Mouse (Mus musculus): ENCODE data around the gene Fuk.
"Not testable (repeated sequence)": the region's sequence is repeated elsewhere in the genome, so short reads cannot be mapped to it uniquely, and the experiment has no call there.

Fuk gene

DNA sequence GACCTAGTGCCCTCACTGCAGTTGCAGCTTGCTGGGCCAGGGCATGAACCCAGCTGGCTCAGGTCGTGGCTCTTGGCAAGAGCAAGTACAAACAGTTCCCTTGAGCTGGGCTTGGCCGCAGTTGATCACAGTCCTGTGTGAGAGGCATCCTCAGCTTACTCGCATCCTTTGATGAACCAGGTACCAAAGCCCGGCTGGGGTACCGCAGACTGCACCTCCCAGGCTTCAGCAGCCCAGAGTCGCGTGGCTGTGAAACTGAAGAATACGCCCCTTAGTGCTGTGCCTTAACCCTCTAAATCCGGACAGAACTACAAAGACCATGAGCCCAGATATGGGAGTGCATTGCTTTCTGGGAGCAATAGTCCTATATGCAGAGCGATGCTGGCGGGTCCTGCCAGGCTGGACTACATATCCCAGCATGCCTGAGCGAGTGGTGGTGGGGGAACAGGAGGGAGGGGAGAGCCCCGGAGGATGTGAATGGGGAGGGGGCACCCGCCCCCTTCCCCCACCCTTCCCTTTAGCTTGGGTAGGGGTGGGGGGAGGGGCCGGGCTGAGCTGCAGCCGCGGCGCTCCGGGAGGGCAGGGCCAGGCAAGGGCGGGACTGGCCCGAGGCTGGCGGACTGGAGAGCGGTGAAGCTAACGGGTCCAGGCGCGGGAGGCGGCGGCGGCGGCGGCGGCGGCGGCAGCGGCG is 17.2 kb upstream of the Fuk start, which contains the start of gene St3gal2:
Gene St3gal2, plus strand, starts transcription at position 582 of the 691 bp plus-strand sequence.
- DNase-seq (ENCODE audit: low read depth in 1 of 2, low spot score in 2 of 2), result peak in 1 of 2 experiments; percentile 35

DNA sequence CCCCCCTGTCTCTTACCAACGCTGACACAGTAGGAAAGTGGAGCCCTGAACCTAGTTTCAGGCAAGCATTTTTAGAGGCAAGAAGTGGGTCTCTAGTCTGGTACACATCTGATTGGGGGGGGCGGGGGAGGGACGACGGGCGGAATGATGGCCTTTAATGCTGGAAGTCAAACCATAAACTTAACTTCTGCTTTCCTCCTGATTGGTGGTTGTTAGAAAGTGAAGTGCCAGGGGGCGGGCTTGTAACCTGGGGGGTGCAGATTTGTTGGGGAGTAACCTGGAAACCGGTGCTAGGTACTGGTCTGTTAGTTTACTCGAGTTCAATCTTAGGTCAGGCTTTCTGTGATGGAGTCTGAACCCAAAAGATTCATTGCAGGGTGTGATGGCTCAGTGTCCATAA is 16.2 kb upstream of the Fuk start:
- DNase-seq (ENCODE audit: low read depth in 1 of 2, low spot score in 2 of 2), result no peak

- DNase-seq (ENCODE audit: low read depth in 1 of 2, low spot score in 2 of 2), result no peak
Measured at GRCm38 (mm10) chr8:110918027-110918426, 15.7 kb upstream of the Fuk start.

DNA sequence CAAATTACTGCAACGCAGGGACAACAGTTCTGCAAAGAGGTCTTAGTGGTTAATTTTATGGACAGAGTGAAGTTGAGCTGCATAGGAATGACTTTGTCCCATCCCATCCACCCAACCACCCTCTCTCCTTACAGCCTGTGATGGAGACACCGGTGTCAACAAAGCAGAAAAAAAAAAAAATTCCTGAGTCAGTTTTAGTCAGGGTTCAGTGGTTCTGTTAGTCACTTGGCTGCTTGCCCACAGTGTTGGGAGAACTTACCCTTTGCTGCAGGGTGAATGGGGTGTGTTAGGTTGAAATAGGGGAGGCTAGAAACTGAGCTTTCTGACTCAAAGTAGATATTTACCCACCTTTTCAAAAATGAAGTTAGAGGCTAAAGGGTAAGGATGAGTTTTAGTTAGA is 15.1 kb upstream of the Fuk start:
- no peak for DNase-seq (ENCODE audit: low read depth in 1 of 2, low spot score in 2 of 2)

DNA sequence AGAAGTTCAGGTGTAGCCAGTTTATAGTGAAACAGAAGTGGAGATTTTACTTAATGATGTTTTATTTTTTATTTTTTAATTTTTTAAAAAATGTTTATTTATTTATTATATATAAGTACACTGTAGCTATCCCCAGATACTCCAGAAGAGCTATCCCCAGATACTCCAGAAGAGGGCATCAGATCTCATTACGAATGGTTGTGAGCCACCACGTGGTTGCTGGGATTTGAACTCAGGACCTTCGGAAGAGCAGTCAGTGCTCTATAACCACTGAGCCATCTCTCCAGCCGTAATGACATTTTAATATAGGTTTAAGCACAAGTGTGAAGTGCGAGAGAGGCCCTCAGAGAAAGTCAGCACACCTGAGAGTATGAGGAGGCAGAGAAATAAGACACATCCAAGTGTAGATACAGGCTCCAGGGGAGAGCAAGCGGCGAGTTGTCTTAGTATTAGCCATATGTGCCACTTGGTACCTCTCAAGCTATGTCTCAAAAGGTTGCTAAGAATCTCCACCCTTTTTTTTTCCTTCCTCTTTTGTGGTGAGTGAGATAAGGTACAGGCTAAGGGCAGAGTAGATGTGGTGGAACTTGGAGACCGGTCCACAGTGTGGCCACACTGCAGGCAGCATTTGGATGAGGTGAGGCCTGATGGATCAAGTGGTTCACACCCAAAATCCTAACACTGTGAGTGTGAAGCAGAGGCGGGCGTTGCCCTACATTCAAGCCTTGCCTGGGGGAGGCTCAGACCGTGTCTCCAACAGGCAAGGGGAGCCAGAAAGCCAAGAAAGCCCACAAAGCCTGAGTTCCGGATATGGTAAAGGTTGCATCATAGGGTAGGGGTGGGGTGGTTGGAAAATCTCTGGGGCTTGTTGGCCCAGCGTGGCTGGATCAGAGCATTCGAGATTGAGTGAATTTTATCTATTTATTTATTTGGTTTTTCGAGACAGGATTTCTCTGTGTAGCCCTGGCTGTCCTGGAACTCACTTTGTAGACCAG is 9.6 kb upstream of the Fuk start:
- peak in 1 of 2 experiments; percentile 11 for DNase-seq (ENCODE audit: low read depth in 1 of 2, low spot score in 2 of 2)

GRCm38 (mm10) chr8:110909850-110910249 is 7.6 kb upstream of the Fuk start:
- DNase-seq (ENCODE audit: low read depth in 1 of 2, low spot score in 2 of 2), result not testable (repeated sequence)

DNA sequence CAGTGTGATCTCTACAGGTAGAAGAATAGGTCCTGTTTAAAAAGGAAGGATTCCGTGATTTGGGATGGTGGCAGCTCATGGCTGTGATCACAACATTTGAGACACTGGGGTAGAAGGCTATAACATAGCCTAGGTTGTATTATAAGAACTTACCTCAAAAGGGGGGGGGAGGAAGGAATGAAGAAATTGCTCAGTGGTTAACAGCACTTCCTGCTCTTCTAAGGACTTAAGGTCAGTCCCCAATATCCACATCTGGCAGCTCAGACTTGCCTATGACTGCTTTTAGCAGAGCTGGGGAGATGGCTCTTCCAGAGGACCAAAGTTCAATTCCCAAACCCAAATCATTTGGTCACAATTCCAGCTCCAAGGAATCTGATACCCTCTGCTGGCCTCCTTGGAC is 4.4 kb upstream of the Fuk start:
- DNase-seq (ENCODE audit: low read depth in 1 of 2, low spot score in 2 of 2), result no peak

DNA sequence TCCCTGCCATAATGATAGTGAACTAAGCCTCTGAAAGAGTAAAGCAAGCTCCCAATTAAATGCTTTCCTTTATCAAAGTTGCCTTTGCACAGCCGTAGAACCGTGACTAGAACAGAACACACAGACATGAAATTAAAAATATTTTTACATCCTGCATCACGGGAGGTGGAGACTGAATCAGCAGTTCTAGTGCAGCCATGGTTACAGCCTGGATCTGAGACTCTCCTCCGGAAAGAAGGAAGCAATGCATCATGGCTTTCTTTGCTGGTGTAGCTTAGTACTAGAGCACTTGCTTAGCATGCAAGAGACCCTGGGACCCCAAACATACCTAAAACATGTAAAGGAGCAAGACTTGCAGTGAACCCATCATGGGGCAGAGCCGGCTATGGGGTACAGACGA is 3.1 kb upstream of the Fuk start:
- no peak for DNase-seq (ENCODE audit: low read depth in 1 of 2, low spot score in 2 of 2)

DNA sequence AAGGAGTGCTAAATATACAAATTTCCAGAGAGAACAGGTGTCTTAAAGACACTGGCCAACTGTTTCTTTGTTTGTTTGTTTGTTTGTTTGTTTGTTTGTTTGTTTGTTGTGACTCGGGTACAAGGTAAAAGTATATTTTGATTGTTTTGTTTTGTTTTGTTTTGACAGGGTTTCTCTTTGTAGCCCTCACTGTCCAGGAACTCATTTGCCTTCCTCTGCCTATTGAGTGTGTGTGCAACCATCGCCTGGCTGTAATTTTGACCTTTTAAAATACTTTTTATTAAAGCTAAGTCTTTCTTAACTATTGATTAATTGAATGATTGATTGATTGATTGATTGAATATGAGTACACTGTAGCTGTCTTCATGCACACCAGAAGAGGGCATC is 284 bp upstream of the Fuk start:
- DNase-seq (ENCODE audit: low read depth in 1 of 2, low spot score in 2 of 2), result no peak

DNA sequence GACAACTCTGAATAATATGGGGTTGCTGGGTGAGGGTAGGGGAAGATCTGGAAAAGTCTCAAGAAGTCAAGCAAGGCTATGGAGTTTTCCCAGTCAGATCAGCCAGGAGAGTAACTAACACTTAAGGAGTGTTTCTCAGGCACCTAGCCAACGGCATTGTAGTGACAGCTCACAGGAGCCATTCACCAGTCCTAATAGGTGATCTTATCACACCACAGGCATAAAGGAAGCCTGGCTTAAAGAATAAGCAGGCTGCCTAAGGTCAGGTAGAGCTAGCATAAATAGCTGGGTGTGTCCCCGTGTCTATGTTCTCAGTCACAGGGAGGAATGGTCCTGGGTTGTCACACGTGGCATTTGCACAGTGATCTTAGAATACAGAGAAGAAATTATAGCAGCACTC is 1.2 kb downstream of the Fuk start:
- no peak for DNase-seq (ENCODE audit: low read depth in 1 of 2, low spot score in 2 of 2)

DNA sequence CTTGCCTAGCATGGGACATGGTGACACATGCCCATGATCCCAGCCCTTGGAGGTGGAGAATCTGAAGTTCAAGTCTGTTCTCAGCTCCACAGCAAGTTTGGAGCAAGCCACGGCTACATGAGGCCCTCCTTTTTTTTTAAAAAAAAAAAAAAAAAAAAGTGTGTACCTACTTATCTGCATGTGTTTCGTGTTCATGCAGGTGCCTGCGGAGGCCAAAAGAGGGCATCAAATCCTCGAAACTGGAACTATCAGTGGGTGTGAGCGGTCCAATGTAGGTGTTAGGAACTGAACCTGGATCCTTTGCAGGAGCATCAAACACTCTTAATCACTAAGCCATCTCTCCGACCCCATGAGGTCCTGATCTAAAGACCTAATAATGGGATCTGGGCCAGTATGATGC is 4.8 kb downstream of the Fuk start:
- DNase-seq (ENCODE audit: low read depth in 1 of 2, low spot score in 2 of 2), result no peak

DNA sequence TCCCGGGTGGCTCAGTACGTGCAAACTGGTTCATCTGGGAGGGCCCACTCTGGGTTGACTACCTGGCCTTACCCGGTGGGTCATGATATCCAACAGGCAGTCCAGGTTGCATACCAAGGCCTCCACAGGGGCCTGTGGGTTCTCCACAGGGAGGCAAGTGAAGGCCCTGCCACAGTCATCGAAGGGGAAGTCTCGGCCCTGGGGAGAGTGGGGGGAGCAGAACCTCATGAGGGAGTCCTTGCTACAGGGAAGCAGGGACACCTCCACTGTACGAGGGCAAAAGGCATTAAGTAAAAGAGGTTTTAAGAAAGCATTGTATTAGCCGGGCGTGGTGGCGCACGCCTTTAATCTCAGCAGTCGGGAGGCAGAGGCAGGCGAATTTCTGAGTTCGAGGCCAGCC is 6.5 kb downstream of the Fuk start:
- DNase-seq (ENCODE audit: low read depth in 1 of 2, low spot score in 2 of 2), result no peak

DNA sequence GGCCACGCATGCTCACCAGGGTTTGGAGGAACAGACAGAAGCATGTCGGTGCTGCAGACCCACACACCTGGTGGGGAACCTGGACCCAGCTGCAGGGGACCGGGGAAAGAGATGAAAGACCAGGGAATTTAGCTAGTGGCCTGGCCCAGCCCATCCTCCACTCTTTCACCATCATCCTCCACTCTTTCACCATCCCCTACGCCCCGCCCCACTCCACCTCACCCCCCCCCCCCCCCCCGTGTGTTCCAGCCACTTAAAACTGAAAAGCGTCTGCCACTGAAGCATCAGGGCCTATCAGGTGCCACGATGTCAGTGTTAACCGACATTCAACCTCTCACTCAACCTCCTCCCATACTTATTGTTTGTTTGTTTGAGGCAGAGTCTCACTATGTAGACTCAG is 7.0 kb downstream of the Fuk start:
- DNase-seq (ENCODE audit: low read depth in 1 of 2, low spot score in 2 of 2), result no peak

DNA sequence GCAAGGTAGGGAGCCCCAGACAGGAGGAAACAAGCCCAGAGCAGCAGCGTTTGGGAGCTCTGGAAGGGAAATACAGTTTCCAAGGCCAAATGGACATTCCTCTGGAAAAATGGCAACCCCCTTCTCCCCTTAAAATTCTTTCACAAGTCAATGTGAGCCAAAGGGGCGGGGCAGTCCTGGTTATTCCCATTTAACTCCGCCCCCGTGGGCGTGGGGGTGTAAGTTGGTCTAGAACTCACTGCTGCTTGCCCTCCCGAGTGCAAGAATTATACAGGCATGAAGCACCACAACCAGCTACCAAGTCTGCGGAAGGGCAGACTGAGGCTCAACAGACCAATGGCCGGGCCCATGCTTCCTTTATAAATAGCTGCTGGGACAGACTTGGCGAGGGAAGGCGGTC is 7.4 kb downstream of the Fuk start:
- DNase-seq (ENCODE audit: low read depth in 1 of 2, low spot score in 2 of 2), result no peak

- no peak for DNase-seq (ENCODE audit: low read depth in 1 of 2, low spot score in 2 of 2)
Measured at GRCm38 (mm10) chr8:110892913-110893312, 9.4 kb downstream of the Fuk start.

- DNase-seq (ENCODE audit: low read depth in 1 of 2, low spot score in 2 of 2), result no peak
Measured at GRCm38 (mm10) chr8:110892040-110892439, 10.2 kb downstream of the Fuk start.

- DNase-seq (ENCODE audit: low read depth in 1 of 2, low spot score in 2 of 2), result no peak
Measured at GRCm38 (mm10) chr8:110889904-110890470, 12.3 kb downstream of the Fuk start.

- no peak for DNase-seq (ENCODE audit: low read depth in 1 of 2, low spot score in 2 of 2)
Measured at GRCm38 (mm10) chr8:110888860-110889259, 13.4 kb downstream of the Fuk start.

GRCm38 (mm10) chr8:110888441-110888840 is 13.8 kb downstream of the Fuk start:
- DNase-seq (ENCODE audit: low read depth in 1 of 2, low spot score in 2 of 2), result no peak

DNA sequence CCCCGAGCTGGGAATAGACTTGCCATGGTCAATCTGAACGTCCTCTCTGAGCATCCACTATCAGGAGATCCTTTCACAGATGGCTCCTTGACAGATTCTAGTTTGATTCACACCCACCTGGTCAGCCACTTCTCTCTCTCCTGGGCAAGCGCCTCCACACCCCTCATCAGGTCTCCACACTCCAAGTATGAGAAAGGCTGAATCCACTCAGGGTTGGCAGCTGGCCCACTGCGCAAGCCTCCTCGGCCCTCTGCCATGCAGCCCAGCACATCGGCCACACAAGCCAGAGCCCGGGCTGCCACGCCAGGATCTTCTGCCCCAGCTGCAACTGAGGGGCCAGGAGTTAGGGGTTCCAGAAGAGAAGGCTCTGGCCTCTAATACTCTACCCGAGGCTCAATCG is 14.7 kb downstream of the Fuk start:
- no peak for DNase-seq (ENCODE audit: low read depth in 1 of 2, low spot score in 2 of 2)

DNA sequence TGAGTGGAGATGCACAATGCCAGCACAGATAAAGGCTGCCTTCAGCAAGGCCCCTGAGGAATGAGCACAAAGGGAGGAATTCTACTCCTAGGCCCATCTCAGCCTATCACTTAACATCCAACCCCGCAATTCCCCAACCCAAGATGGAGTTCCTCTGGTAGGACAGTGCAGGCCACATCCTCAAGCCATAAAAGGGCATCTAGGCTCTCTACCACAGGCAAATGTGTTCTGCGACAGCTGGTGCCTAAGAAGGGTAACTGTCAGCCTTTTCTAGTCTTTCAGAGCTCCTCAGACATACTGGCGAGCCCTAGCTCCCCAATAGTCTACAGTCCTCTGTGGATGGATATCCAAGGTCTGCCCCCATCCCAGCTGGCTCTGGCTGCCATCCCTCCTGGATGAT is 15.7 kb downstream of the Fuk start:
- DNase-seq (ENCODE audit: low read depth in 1 of 2, low spot score in 2 of 2), result no peak

DNA sequence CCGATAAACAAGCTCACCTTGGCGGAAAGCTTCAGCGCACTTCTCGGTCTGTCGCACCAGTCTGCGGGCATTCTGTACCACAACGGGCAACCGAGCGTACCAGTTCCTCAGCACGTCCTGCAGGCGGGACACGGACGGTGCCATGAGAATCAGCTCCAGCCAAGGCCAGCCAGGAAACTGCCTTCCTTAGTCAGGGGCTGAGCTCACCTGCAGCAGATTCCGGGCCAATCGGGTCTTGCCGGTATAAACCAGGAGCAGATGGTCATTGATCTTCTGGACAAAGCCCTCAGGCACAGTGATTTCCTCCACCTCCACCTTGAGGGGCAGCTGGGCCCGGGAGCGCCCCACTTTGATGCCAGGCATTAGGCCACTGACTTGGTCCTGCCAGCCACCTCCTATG is 18.5 kb downstream of the Fuk start:
- DNase-seq (ENCODE audit: low read depth in 1 of 2, low spot score in 2 of 2), result no peak
